Mouse (Mus musculus) lung, postnatal 0 days (tissue): Measurements from ENCODE around the gene Ttl.

Experiments used
- CTCF ChIP-seq: IDR thresholded peaks from 2 replicates; pipeline ENCODE4 v1.5.1; 2016; ENCODE audit warnings: antibody characterized with exemption, mild to moderate bottlenecking
- EP300 ChIP-seq: IDR thresholded peaks from 2 replicates; pipeline ENCODE4 v1.6.1; 2016; ENCODE audit warnings: antibody characterized with exemption, mild to moderate bottlenecking, control low read depth

GRCm38 (mm10) chr2:129118061-129118460, 52.3 kb downstream of the Ttl start:
- TF ChIP-seq EP300 (no peak), CTCF (no peak)
